Mouse (Mus musculus): ENCODE data around the gene Ccdc183.

Gene Ccdc183

GRCm38 (mm10) chr2:25617578-25617977 lies at the start of gene Ccdc183:
Ccdc183 (minus strand) TSS chr2:25617678.
- WGBS: 93% methylated on average over 3 of the region's 3 CpGs

GRCm38 (mm10) chr2:25666516-25666915 lies 49.0 kb upstream of the Ccdc183 start:
- 59% methylated on average over 1 of the region's 1 CpGs for WGBS

GRCm38 (mm10) chr2:25664125-25664524 lies 46.6 kb upstream of the Ccdc183 start:
- WGBS: 83% methylated on average over 5 of the region's 5 CpGs

GRCm38 (mm10) chr2:25663511-25663910 lies 46.0 kb upstream of the Ccdc183 start:
- WGBS: 48% methylated on average over 1 of the region's 1 CpGs

- WGBS: 86% methylated on average over 6 of the region's 6 CpGs
Observed at GRCm38 (mm10) chr2:25661245-25661970, 43.9 kb upstream of the Ccdc183 start.

- 90% methylated on average over 8 of the region's 8 CpGs for WGBS
Observed at GRCm38 (mm10) chr2:25660279-25660678, 42.8 kb upstream of the Ccdc183 start.

GRCm38 (mm10) chr2:25657652-25658051 lies 40.2 kb upstream of the Ccdc183 start, which contains the start of gene Lcn5:
Lcn5 (plus strand) TSS chr2:25657952.

GRCm38 (mm10) chr2:25657246-25657645 lies 39.8 kb upstream of the Ccdc183 start:
- WGBS: 64% methylated on average over 4 of the region's 4 CpGs

GRCm38 (mm10) chr2:25656691-25657090 lies 39.2 kb upstream of the Ccdc183 start:
- 72% methylated on average over 4 of the region's 4 CpGs for WGBS

GRCm38 (mm10) chr2:25654502-25654901 lies 37.0 kb upstream of the Ccdc183 start:
- WGBS: 70% methylated on average over 1 of the region's 1 CpGs

- 79% methylated on average over 2 of the region's 2 CpGs for WGBS
Observed at GRCm38 (mm10) chr2:25652902-25653301, 35.4 kb upstream of the Ccdc183 start, which contains the start of gene Lcn8. Lcn8 (plus strand) TSS chr2:25653120.

- WGBS: 29% methylated on average over 6 of the region's 6 CpGs
Observed at GRCm38 (mm10) chr2:25639890-25640289, 22.4 kb upstream of the Ccdc183 start.

GRCm38 (mm10) chr2:25634046-25634445 lies 16.6 kb upstream of the Ccdc183 start:
- 85% methylated on average over 1 of the region's 1 CpGs for WGBS

GRCm38 (mm10) chr2:25633616-25634015 lies 16.1 kb upstream of the Ccdc183 start:
- 85% methylated on average over 3 of the region's 3 CpGs for WGBS

- WGBS: 60% methylated on average over 4 of the region's 4 CpGs
Observed at GRCm38 (mm10) chr2:25628738-25629137, 11.3 kb upstream of the Ccdc183 start.

GRCm38 (mm10) chr2:25627811-25628210 lies 10.3 kb upstream of the Ccdc183 start, which contains the start of gene Fcna:
Fcna (minus strand) TSS chr2:25628030.
- 72% methylated on average over 6 of the region's 6 CpGs for WGBS

- WGBS: 72% methylated on average over 5 of the region's 5 CpGs
Observed at GRCm38 (mm10) chr2:25625986-25626385, 8.5 kb upstream of the Ccdc183 start.

GRCm38 (mm10) chr2:25621229-25622200 lies 4.0 kb upstream of the Ccdc183 start, which contains the start of gene Tmem141:
Tmem141 (minus strand) TSS chr2:25622005.
- 3% methylated on average over 34 of the region's 34 CpGs for WGBS

- 78% methylated on average over 4 of the region's 4 CpGs for WGBS
Observed at GRCm38 (mm10) chr2:25620852-25621228, 3.4 kb upstream of the Ccdc183 start.

GRCm38 (mm10) chr2:25620386-25620785 lies 2.9 kb upstream of the Ccdc183 start:
- WGBS: 87% methylated on average over 6 of the region's 6 CpGs

GRCm38 (mm10) chr2:25616398-25616797 lies 1.1 kb downstream of the Ccdc183 start:
- WGBS: 14% methylated on average over 22 of the region's 22 CpGs

GRCm38 (mm10) chr2:25608671-25609070 lies 8.8 kb downstream of the Ccdc183 start:
- WGBS: 56% methylated on average over 10 of the region's 10 CpGs

All from cerebral cortex, adult 2 months (tissue).